Mouse (Mus musculus) heart, postnatal 36 days (tissue): ENCODE measurements around the gene Inhba. TPM values are rescaled to one million over a fixed set of nuclear protein-coding genes. Genes with fewer than 3 reads are reported as not detected.

Experiments
- DNase-seq, 2 experiments: peaks; one replicate each; pipeline ENCODE4 v3.0.0; 2021 to 2022
- intact Hi-C: fragments of 180-260 bp; cut with DNase I; formaldehyde crosslinking; loops from one replicate; pipeline ENCODE4 v1.15.1; 2025
- total RNA-seq, 2 experiments: library from RNA; stranded (reverse); gene quantifications; 2 replicates each; pipeline ENCODE4 v1.2.3; 2021

Inhba gene
- total RNA-seq, 2 experiments from 2014 or later = 3.1 TPM

- no peak for DNase-seq
- intact Hi-C loops = no loop called here
Observed at GRCm38 (mm10) chr13:16021181-16021580, 9.5 kb downstream of the Inhba start.

GRCm38 (mm10) chr13:16021849-16022248 is 10.2 kb downstream of the Inhba start:
- DNase-seq = no peak
- intact Hi-C loops = no loop called here

- no peak for DNase-seq
- intact Hi-C loops = no loop called here
Observed at GRCm38 (mm10) chr13:16022536-16022935, 10.9 kb downstream of the Inhba start.

- intact Hi-C loops = no loop called here
- no peak for DNase-seq
Observed at GRCm38 (mm10) chr13:16023070-16024039, 11.7 kb downstream of the Inhba start.

GRCm38 (mm10) chr13:16030557-16031057 is 19.0 kb downstream of the Inhba start:
- intact Hi-C loops = no loop called here
- no peak for DNase-seq

- intact Hi-C loops = no loop called here
- no peak for DNase-seq
Observed at GRCm38 (mm10) chr13:16032425-16032824, 20.8 kb downstream of the Inhba start.

GRCm38 (mm10) chr13:16032935-16033592 is 21.4 kb downstream of the Inhba start:
- no peak for DNase-seq
- intact Hi-C loops = no loop called here

- DNase-seq = no peak
Observed at GRCm38 (mm10) chr13:16069079-16069478, 57.4 kb downstream of the Inhba start.

GRCm38 (mm10) chr13:16077276-16077675 is 65.6 kb downstream of the Inhba start:
- DNase-seq = no peak
- intact Hi-C loops = no loop called here

More at GRCm38 (mm10) chr13:16069079-16069478, 57.4 kb downstream of the Inhba start:
- intact Hi-C loops = no loop called here

GRCm38 (mm10) chr13:16078216-16078731 is 66.6 kb downstream of the Inhba start:
- DNase-seq = no peak
- intact Hi-C loops = no loop called here

GRCm38 (mm10) chr13:16080205-16080604 is 68.6 kb downstream of the Inhba start:
- DNase-seq = no peak

More at GRCm38 (mm10) chr13:16080205-16080604, 68.6 kb downstream of the Inhba start:
- intact Hi-C loops = no loop called here
